ENCODE assay signal across 9 mouse cellular contexts in genomic region chr14:25800166-25800960, GRCm38 (mm10). TPM values are rescaled to one million over a fixed set of nuclear protein-coding genes. Genes with fewer than 3 reads are reported as not detected.
A peak's percentile ranks its signal among the peaks of the same experiment; 100 is the strongest.
DNase-seq lines count a peak whose midpoint lies in the region; ATAC-seq and TF ChIP-seq lines count a peak whose summit lies in the region.
"Had no signal": no experiment of that assay in that cellular context is flagged by ENCODE, and none has a peak within 500 bp of the region (broad histone marks: within the 10 kb centered on the region; RNA-seq: fewer than 3 reads in every experiment).

No protein-coding gene starts in this region.

- peak; percentile 67 for DNase-seq in ES-E14 (ENCODE audit: low read depth, low spot score)
- peak; percentile 74 to 79 for DNase-seq in cerebellum, adult 18-20 months
- DNase-seq in forelimb bud, embryonic 11.5 days (ENCODE audit: low read depth, low spot score), result peak; percentile 82
- DNase-seq in heart, postnatal 4 days, result peak; percentile 95
- DNase-seq in layer of hippocampus, adult 2 months (ENCODE audit: low spot score in 2 of 2), result peak; percentile 71 to 91
- DNase-seq in ovary, postnatal 10 days (ENCODE audit: low spot score), result peak; percentile 91
- peak; percentile 86 for DNase-seq in thymus, postnatal 0 days (ENCODE audit: low spot score)

- no peaks in the 10 kb centered on the region for H3K9me3 ChIP-seq in ES-E14 (ENCODE audit: control insufficient read depth, insufficient read depth, low read depth, low read length)
- H3K9me3 ChIP-seq in lung, embryonic 15.5 days, result no peaks in the 10 kb centered on the region
- H3K9me3 ChIP-seq: liver, embryonic 15.5 days had no signal

- H3K4me3 ChIP-seq in ES-E14 (ENCODE audit: insufficient read depth in 1 of 2, low read depth in 1 of 2, low read length in 2 of 2, poor library complexity in 1 of 2, severe bottlenecking in 1 of 2), result no peak overlapping the region
- no peak overlapping the region for H3K4me3 ChIP-seq in layer of hippocampus, adult 2 months
- H3K4me3 ChIP-seq in lung, embryonic 15.5 days, result no peak overlapping the region
- H3K4me3 ChIP-seq: liver, embryonic 15.5 days had no signal

- no peaks in the 10 kb centered on the region for H3K36me3 ChIP-seq in ES-E14 (ENCODE audit: control insufficient read depth, insufficient read depth, low read length, poor library complexity, severe bottlenecking)
- H3K36me3 ChIP-seq in lung, embryonic 15.5 days, result no peaks in the 10 kb centered on the region
- H3K36me3 ChIP-seq: liver, embryonic 15.5 days had no signal

- H3K9ac ChIP-seq in ES-E14 (ENCODE audit: insufficient read depth, low read depth, low read length, poor library complexity, severe bottlenecking), result no peak overlapping the region
- no peak overlapping the region for H3K9ac ChIP-seq in lung, embryonic 15.5 days
- H3K9ac ChIP-seq: liver, embryonic 15.5 days had no signal

- H3K27ac ChIP-seq in ES-E14 (ENCODE audit: insufficient read depth, low read depth, low read length, poor library complexity, severe bottlenecking), result no peak overlapping the region
- no peak overlapping the region for H3K27ac ChIP-seq in layer of hippocampus, adult 2 months
- no peak overlapping the region for H3K27ac ChIP-seq in lung, embryonic 15.5 days
- H3K27ac ChIP-seq: liver, embryonic 15.5 days had no signal

- no peak overlapping the region; the same call in 1 of the 2 replicates for H3K4me2 ChIP-seq in lung, embryonic 15.5 days
- H3K4me2 ChIP-seq: liver, embryonic 15.5 days had no signal

- H3K4me1 ChIP-seq in ES-E14 (ENCODE audit: control insufficient read depth in 2 of 2, insufficient read depth in 2 of 2, low read length in 2 of 2, poor library complexity in 1 of 2), result peaks cover 0 to 4% of the 10 kb centered on the region in 2 experiments; a peak in 1 of 4 replicates
- peaks cover 33% of the 10 kb centered on the region for H3K4me1 ChIP-seq in lung, embryonic 15.5 days
- H3K4me1 ChIP-seq: liver, embryonic 15.5 days had no signal

- H3K27me3 ChIP-seq in lung, embryonic 15.5 days, result no peaks in the 10 kb centered on the region

- ATAC-seq in lung, embryonic 15.5 days (ENCODE audit: borderline replicate concordance, extremely low read depth, low FRiP score, low TSS enrichment), result peak; percentile 56; the same call in 1 of the 2 replicates

- WGBS in lung, embryonic 15.5 days, result 13% methylated on average over 19 of the region's 19 CpGs

- in situ Hi-C loops in ES-E14 (cut with MboI; ENCODE audit: low sequenced_read_pairs in 2 of 2, unreplicated experiment in 2 of 2), result no loop called here

- TF ChIP-seq CTCF in layer of hippocampus, adult 2 months (conservative IDR thresholded peaks at IDR 0.05), result peak; percentile 90

TF ChIP-seq in ES-E14, 5 proteins besides CTCF, POLR2A, EP300 and RAD21:
- TF ChIP-seq MAFK (IDR thresholded peaks at IDR 0.05; ENCODE audit: insufficient read depth, low read depth, low read length) (no peak), CHD2 (IDR thresholded peaks at IDR 0.05; ENCODE audit: low read depth, low read length) (no peak), HCFC1 (IDR thresholded peaks at IDR 0.05; ENCODE audit: borderline replicate concordance, insufficient read depth, low read length) (no peak), ZC3H11A (IDR thresholded peaks at IDR 0.05; ENCODE audit: borderline replicate concordance, low read depth, low read length) (no peak), ZNF384 (IDR thresholded peaks at IDR 0.05; ENCODE audit: low read depth, low read length) (no peak)

RNA-seq across cellular contexts. Expression of gene Zcchc24, which starts 31.5 kb away (rescaled TPM):
- 4.1 and 5.7 TPM in 2 replicates for total RNA-seq in ES-E14 (2012; rRNA removed)
- total RNA-seq in heart, postnatal 4 days (2021), result 10 to 100 TPM; 48.6 to 52.2 TPM
- total RNA-seq in layer of hippocampus, adult 2 months (2021), result 10 to 100 TPM; 56.4 to 58.5 TPM
- polyA plus RNA-seq in lung, embryonic 15.5 days (2015; fragmentation: Nextera tagmentation; extraction: Ambion mirVana), result 21.4 and 22.4 TPM in 2 replicates
- polyA plus RNA-seq in thymus, postnatal 0 days (2015; fragmentation: Nextera tagmentation; extraction: Ambion mirVana), result 7.6 and 9.0 TPM in 2 replicates

RNA-seq across cellular contexts. Expression of gene Anxa11, which starts 41.6 kb away (rescaled TPM):
- total RNA-seq in ES-E14 (2012; rRNA removed), result 17.0 and 18.7 TPM in 2 replicates
- total RNA-seq in heart, postnatal 4 days (2021), result 10 to 100 TPM; 69.8 to 72.3 TPM
- 10 to 100 TPM; 87.9 to 88.8 TPM for total RNA-seq in layer of hippocampus, adult 2 months (2021)
- 23.3 and 26.1 TPM in 2 replicates for polyA plus RNA-seq in lung, embryonic 15.5 days (2015; fragmentation: Nextera tagmentation; extraction: Ambion mirVana)
- polyA plus RNA-seq in thymus, postnatal 0 days (2015; fragmentation: Nextera tagmentation; extraction: Ambion mirVana), result 48.4 and 49.0 TPM in 2 replicates
